Mouse (Mus musculus) myocyte (in vitro differentiated cells): Measurements from ENCODE around the gene Nup93.

ENCODE experiments used
- CEBPB ChIP-seq: IDR thresholded peaks from 2 replicates; pipeline ENCODE4 v1.6.1; 2011; ENCODE audit warnings: mild to moderate bottlenecking, moderate library complexity; ENCODE audit not compliant: poor library complexity, insufficient read depth, severe bottlenecking
- E2F4 ChIP-seq: IDR thresholded peaks from one replicate; pipeline ENCODE4 v1.6.1; 2011; ENCODE audit warnings: mild to moderate bottlenecking, control low read depth, moderate library complexity; ENCODE audit not compliant: insufficient read depth
- MAX ChIP-seq: IDR thresholded peaks from one replicate; pipeline ENCODE4 v1.6.1; 2011; ENCODE audit warnings: low read depth, mild to moderate bottlenecking, control low read depth
- POLR2A ChIP-seq: IDR thresholded peaks from one replicate; pipeline ENCODE4 v1.6.1; 2011; ENCODE audit warnings: low read depth, mild to moderate bottlenecking, control low read depth, moderate library complexity; ENCODE audit not compliant: insufficient read length
- TCF12 ChIP-seq: IDR thresholded peaks from one replicate; pipeline ENCODE4 v1.6.1; 2011; ENCODE audit warnings: mild to moderate bottlenecking, control low read depth; ENCODE audit not compliant: poor library complexity, insufficient read depth, severe bottlenecking
- TCF3 ChIP-seq: IDR thresholded peaks from one replicate; pipeline ENCODE4 v1.6.1; 2011; ENCODE audit warnings: low read depth, control low read depth; ENCODE audit not compliant: insufficient read length

GRCm38 (mm10) chr8:94307652-94308051, 93.3 kb downstream of the Nup93 start:
- no peak for TF ChIP-seq POLR2A
- no peak for TF ChIP-seq TCF12
- TF ChIP-seq CEBPB = no peak
- TF ChIP-seq E2F4 = no peak
- no peak for TF ChIP-seq MAX
- no peak for TF ChIP-seq TCF3
